Mouse (Mus musculus): ENCODE measurements at regions not wholly inside any gene's neighbourhood (a gene's known extent, or its start where the extent isn't known, plus 50 kb on each side); places are given as distances from the start of the nearest gene placed in this dataset.

- TF ChIP-seq EP300 (IDR thresholded peaks at IDR 0.05; ENCODE audit: insufficient read depth, low read depth, low read length) (no peak), POLR2A (IDR thresholded peaks at IDR 0.05; ENCODE audit: insufficient read depth, low read depth, low read length) (no peak)
Measured at GRCm38 (mm10) chr12:6132451-6132850, 757.0 kb upstream of the Klhl29 start.

Data from heart, adult 2 months (tissue).